Mouse (Mus musculus): ENCODE measurements around the gene Setd6. TPM values are rescaled to one million over a fixed set of nuclear protein-coding genes. Genes with fewer than 3 reads are reported as not detected.

Setd6 gene
- polyA plus RNA-seq, 1 experiment from 2014 or later: 26.3 TPM

DNA sequence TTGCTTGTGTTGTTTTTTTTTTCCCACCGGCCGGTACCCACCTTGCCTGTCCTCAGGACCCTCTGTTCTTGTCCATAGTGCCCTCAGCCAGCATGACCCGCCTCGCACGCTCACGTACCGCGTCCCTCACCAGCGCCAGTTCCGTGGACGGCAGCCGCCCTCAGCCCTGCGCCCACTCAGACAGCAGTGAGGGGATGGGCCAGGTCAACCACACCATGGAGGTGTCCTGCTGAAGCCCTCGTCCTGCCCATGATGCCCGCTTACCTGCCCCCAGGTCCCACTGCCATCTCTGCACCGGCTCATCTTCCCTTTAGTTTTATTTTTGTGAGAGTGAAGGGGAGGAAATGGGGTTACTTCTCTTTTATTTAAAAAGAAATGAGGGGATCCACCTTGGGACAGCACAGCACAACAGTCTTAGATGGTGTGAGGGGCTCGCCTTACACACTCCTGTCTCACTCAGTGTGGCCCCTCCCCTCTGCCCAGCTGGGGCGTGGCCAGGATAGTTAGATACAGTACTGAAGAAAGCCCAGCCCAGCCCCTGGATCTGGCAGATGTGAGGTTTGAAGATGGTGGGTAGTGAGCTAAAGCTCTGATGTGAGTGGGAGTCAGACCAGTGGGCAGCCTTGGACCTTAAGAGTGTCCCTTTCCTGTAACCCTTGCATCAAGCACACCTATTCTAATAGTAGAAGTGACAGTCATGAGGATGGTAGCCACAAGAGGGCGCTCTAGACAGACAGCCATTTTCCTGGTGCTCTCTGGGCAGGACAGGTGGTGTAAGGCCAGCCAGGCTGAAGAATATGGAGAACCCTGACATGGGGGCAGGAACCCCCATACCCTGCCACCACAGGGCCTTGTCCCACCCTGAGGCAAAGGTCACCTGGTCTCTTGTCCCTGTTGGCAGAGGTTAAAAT is 2.3 kb upstream of the Setd6 start:
- H3K4me1 ChIP-seq: peaks cover 16% of the 10 kb centered on the region
- 80% methylated on average over 19 of the region's 19 CpGs for WGBS
- no peak overlapping the region for H3K4me2 ChIP-seq (replicated peaks)
- H3K9ac ChIP-seq (replicated peaks): no peak overlapping the region
- no peaks in the 10 kb centered on the region for H3K27me3 ChIP-seq
- peak; percentile 17 for ATAC-seq (ENCODE audit: low FRiP score, low read depth)
- H3K4me3 ChIP-seq: no peak overlapping the region
- peaks cover 36% of the 10 kb centered on the region for H3K36me3 ChIP-seq
- H3K27ac ChIP-seq (replicated peaks): no peak overlapping the region
- H3K9me3 ChIP-seq: no peaks in the 10 kb centered on the region

DNA sequence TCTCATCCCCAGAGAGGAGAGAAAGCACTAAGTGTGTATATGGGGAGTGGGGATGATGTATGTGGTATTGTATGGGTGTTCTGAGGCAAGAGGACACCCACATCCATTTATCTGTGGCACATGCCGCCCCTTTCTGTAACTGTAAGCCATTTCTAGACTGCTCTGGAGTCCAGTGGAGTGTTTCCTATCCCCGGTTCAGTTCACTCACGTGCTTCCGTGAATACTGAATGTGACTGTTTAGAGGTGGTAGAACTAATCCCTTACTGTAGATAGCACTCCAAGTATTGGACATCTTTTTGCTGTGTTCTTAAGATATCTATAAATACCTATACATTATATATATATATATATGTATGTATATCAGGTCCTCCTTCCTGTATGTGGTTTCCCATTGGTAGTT is 1.3 kb upstream of the Setd6 start:
- Histone ChIP-seq H3K27me3 (no peaks in the 10 kb centered on the region), H3K9ac (replicated peaks) (no peak overlapping the region), H3K27ac (replicated peaks) (no peak overlapping the region), H3K9me3 (no peaks in the 10 kb centered on the region), H3K36me3 (peaks cover 40% of the 10 kb centered on the region), H3K4me1 (peaks cover 16% of the 10 kb centered on the region), H3K4me2 (replicated peaks) (no peak overlapping the region), H3K4me3 (no peak overlapping the region)
- 96% methylated on average over 4 of the region's 4 CpGs for WGBS
- no peak for ATAC-seq (ENCODE audit: low FRiP score, low read depth)

DNA sequence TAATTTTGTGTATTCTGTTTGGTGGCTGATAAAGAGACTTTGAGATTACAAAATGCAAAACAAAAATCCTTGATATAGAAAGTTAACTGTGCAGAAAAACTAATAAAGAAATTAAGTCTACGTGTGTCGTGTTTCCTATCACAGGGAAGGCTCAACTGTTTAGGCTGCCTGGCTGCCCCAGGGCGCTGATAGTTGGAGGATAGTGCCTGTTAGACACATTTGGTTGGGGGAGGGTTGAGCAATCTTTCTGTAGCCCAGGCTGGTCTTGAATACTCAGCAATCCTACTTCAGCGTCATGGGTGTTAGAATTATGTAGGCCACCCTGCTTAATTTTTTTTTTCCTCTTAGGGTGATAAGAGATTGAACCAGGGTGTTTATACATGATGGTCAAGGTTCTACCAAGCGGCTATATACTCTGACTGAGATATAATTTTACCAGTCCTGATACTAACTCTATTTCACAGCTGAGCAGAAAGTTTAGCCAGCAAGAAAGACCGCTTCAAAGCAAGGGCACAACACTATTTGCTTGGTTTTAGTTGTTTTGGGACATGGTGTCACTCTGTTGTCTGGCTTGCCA is 756 bp upstream of the Setd6 start:
- peak overlapping the region; percentile 90; the same call in 1 of the 2 replicates for H3K9ac ChIP-seq (replicated peaks)
- no peak overlapping the region; the same call in 1 of the 2 replicates for H3K27ac ChIP-seq (replicated peaks)
- H3K4me2 ChIP-seq (replicated peaks): peak overlapping the region; percentile 80
- ATAC-seq (ENCODE audit: low FRiP score, low read depth): no peak
- no peaks in the 10 kb centered on the region for H3K9me3 ChIP-seq
- peaks cover 44% of the 10 kb centered on the region for H3K36me3 ChIP-seq
- 88% methylated on average over 6 of the region's 6 CpGs for WGBS
- H3K4me3 ChIP-seq: peak overlapping the region; percentile 92
- no peaks in the 10 kb centered on the region for H3K27me3 ChIP-seq
- peaks cover 16% of the 10 kb centered on the region for H3K4me1 ChIP-seq

DNA sequence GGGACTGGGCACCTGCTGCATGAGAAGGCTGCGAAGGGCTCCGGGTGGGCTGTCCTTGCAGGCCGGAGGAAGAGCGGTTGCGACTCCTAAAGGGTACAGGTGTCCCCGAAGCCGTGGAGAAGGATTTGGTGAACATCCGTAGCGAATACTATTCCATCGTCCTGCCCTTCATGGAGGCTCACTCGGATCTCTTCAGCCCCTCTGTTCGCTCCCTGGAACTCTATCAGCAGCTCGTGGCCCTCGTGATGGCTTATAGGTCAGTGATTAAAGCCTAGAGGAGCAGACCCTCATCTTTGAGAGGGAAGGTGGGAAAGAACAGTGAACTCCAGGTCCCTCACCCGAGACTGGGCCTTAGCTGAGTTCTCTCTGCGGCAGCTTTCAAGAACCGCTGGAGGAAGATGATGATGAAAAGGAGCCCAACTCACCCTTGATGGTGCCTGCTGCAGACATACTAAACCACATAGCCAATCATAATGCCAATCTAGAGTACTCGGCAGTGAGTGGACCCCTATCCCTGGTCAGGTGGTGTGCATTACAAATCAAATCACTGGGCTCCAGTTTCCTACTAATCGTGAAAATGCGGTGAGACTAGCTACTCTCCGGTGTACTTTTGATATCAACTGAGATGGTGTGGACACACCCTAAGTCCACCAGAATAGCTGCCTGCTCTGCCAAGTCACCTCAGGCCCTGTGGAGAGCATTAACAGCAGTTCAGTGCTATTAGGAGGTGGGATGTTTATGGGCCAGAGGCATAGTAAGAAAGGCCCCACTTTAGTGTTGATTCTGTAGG is 1.1 kb downstream of the Setd6 start:
- H3K9me3 ChIP-seq: no peaks in the 10 kb centered on the region
- H3K4me1 ChIP-seq: peaks cover 16% of the 10 kb centered on the region
- no peak for ATAC-seq (ENCODE audit: low FRiP score, low read depth)
- H3K9ac ChIP-seq (replicated peaks): peak overlapping the region; percentile 90
- H3K27me3 ChIP-seq: no peaks in the 10 kb centered on the region
- H3K4me3 ChIP-seq: peak overlapping the region; percentile 92
- H3K27ac ChIP-seq (replicated peaks): peak overlapping the region; percentile 70; the same call in 1 of the 2 replicates
- 18% methylated on average over 21 of the region's 21 CpGs for WGBS
- peak overlapping the region; percentile 80 for H3K4me2 ChIP-seq (replicated peaks)
- H3K36me3 ChIP-seq: peaks cover 41% of the 10 kb centered on the region

DNA sequence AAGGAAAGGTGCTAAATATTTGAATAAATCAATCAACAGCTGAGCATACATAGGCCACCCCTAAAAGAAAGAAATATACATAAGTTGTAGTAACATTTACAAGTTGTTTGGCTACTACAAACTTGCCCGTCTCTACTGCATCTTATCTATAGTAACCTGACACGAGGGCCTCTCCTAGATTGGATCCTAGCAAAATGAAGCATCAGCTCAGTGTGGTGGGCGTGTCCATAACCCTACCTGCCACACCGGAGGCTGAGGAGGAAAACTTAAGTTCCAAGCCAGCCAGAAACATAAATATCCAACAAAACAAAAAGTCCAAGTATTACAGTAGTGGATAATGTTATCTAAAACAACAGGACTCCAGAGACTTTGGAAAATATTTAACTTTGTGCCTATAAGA is 11.9 kb downstream of the Setd6 start:
- no peak overlapping the region for H3K4me3 ChIP-seq
- H3K27ac ChIP-seq (replicated peaks): no peak overlapping the region
- no peaks in the 10 kb centered on the region for H3K27me3 ChIP-seq
- no peaks in the 10 kb centered on the region for H3K9me3 ChIP-seq
- 88% methylated on average over 4 of the region's 4 CpGs for WGBS
- ATAC-seq (ENCODE audit: low FRiP score, low read depth): no peak
- no peak overlapping the region for H3K9ac ChIP-seq (replicated peaks)
- no peaks in the 10 kb centered on the region for H3K4me1 ChIP-seq
- H3K4me2 ChIP-seq (replicated peaks): no peak overlapping the region
- peaks cover 90% of the 10 kb centered on the region for H3K36me3 ChIP-seq

DNA sequence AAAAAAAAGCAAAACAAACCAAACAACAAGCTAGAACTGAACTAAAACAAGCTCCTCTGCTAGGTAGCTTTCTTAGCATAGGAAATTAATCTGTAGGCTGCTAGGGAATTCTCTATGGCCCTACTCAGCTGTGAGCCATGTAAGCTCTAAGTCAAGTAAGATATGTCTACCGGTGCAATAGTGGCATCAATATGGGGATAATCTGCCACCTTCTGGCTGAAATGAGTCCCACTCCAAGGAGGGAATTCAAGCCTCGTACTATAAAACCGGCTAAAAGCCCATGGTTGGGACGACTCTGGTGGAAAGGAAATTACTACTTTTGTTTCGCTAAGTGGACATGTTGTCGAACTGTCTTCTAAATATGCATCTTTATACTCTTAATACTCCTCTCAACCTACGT is 22.9 kb downstream of the Setd6 start:
- Histone ChIP-seq H3K4me2 (replicated peaks) (no peak overlapping the region), H3K9me3 (no peaks in the 10 kb centered on the region), H3K4me3 (no peak overlapping the region), H3K36me3 (peaks cover 86% of the 10 kb centered on the region), H3K27me3 (no peaks in the 10 kb centered on the region), H3K4me1 (no peaks in the 10 kb centered on the region), H3K27ac (replicated peaks) (no peak overlapping the region), H3K9ac (replicated peaks) (no peak overlapping the region)
- no peak for ATAC-seq (ENCODE audit: low FRiP score, low read depth)
- WGBS: 86% methylated on average over 7 of the region's 7 CpGs

DNA sequence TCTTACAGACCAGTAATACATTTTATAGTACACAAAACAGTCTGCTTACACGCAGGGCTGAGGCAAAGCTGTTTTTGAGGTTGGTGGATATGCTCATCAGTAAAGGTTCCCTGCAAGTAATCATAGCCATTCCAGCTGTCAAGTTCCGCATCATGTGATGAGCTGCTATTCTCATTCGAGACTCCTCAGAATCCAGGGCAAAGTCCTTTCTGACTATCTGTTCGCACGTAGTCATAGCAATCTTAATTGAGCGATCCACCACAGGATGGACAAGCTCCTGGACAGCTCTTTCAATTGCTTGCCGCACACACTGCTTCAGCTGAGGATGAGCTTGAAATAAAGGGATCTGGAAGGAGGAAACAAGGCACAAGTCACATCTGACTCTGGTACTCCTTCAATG is 26.1 kb downstream of the Setd6 start:
- no peak for ATAC-seq (ENCODE audit: low FRiP score, low read depth)
- Histone ChIP-seq H3K4me3 (no peak overlapping the region), H3K9ac (replicated peaks) (no peak overlapping the region), H3K27ac (replicated peaks) (no peak overlapping the region), H3K4me2 (replicated peaks) (no peak overlapping the region), H3K27me3 (no peaks in the 10 kb centered on the region), H3K36me3 (peaks cover 95% of the 10 kb centered on the region), H3K9me3 (no peaks in the 10 kb centered on the region), H3K4me1 (no peaks in the 10 kb centered on the region)
- 94% methylated on average over 7 of the region's 7 CpGs for WGBS

DNA sequence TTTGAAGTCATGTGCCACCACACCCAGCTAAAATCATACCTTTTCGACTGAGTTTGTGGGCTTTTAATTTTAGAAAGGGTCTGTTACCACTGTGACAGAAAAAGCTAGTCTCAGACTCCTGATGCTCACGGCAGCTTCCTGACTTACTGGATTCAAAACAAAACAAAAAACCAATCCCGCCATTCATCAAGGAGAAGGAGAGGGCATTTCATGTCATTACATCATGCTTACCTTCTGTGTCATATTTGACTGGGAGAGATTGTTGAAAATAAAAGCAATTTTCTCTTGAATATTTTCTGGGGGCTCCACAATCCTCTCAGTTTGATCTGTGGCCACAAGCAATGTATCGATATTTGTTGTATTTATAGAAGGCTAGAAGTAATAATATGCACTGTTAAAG is 32.3 kb downstream of the Setd6 start:
- WGBS: 97% methylated on average over 4 of the region's 4 CpGs

DNA sequence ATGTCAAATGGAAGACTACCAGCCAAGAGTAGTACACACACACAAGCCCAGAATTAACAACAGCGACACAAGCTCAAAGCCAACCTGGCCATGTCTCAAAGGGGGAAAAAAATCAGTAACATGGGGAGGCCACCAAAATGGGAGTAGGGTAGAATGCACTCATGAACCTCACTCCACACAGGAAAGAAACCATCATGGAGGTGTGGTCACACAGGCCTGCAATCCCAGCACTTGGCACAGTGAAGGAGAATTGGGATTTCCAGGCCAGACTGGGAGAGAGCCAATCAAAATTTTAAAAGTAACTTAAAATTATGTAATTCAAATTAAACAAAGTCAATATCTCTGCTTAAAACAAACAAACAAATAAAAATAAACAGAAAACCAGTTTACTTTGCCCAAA is 36.2 kb downstream of the Setd6 start:
- Histone ChIP-seq H3K9ac (replicated peaks) (no peak overlapping the region), H3K27ac (replicated peaks) (no peak overlapping the region), H3K4me1 (no peaks in the 10 kb centered on the region), H3K27me3 (no peaks in the 10 kb centered on the region), H3K4me3 (no peak overlapping the region), H3K4me2 (replicated peaks) (no peak overlapping the region), H3K9me3 (no peaks in the 10 kb centered on the region), H3K36me3 (peaks cover 89% of the 10 kb centered on the region)
- 91% methylated on average over 1 of the region's 1 CpGs for WGBS
- ATAC-seq (ENCODE audit: low FRiP score, low read depth): no peak

More for the DNA sequence above, 32.3 kb downstream of the Setd6 start:
- ATAC-seq (ENCODE audit: low FRiP score, low read depth): no peak
- Histone ChIP-seq H3K9ac (replicated peaks) (no peak overlapping the region), H3K27ac (replicated peaks) (no peak overlapping the region), H3K4me3 (no peak overlapping the region), H3K36me3 (peaks cover 94% of the 10 kb centered on the region), H3K4me2 (replicated peaks) (no peak overlapping the region), H3K27me3 (no peaks in the 10 kb centered on the region), H3K4me1 (no peaks in the 10 kb centered on the region), H3K9me3 (no peaks in the 10 kb centered on the region)

DNA sequence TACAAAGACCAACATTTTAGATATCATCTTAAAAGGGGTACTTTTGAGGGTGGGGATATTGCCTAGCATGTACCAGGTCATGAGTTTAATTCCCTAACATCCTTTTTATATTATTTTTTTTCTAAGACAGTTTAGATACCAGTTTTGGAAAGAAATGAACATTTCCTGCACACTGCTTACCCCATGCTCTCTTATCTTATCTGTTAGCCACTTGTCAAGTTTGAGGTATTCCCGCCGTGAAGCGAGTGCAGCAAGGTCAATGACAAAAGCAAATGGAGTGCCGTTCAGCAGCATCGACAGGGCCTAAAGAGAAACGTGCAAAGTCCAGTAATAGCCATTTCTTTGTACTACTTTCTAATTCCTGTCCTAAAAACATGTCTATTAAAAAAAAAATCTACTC is 44.6 kb downstream of the Setd6 start:
- 97% methylated on average over 6 of the region's 6 CpGs for WGBS
- no peak overlapping the region for H3K4me3 ChIP-seq
- no peaks in the 10 kb centered on the region for H3K27me3 ChIP-seq
- H3K9me3 ChIP-seq: no peaks in the 10 kb centered on the region
- H3K4me1 ChIP-seq: no peaks in the 10 kb centered on the region
- no peak overlapping the region for H3K4me2 ChIP-seq (replicated peaks)
- H3K9ac ChIP-seq (replicated peaks): no peak overlapping the region
- ATAC-seq (ENCODE audit: low FRiP score, low read depth): no peak
- H3K36me3 ChIP-seq: peaks cover 79% of the 10 kb centered on the region
- no peak overlapping the region for H3K27ac ChIP-seq (replicated peaks)

DNA sequence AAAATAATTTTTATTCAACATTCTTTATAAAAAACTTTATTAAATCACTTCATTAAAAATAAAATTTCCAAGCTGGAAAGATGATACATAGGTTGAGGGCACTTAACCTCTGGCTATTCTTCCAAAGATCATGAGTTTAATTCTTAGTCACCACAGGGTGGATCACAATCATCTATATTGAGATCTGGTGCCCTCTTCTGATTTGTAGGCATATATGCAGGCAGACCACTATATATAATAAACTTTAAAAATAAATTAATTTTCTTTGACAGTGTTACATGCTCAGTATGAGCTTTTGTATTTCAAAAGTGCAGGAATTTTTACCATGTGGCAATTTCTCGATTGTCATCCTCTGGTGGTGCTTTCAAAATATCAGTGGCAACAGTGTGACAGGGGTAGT is 48.5 kb downstream of the Setd6 start:
- H3K4me1 ChIP-seq: no peaks in the 10 kb centered on the region
- no peak overlapping the region for H3K9ac ChIP-seq (replicated peaks)
- peaks cover 82% of the 10 kb centered on the region for H3K36me3 ChIP-seq
- no peak for ATAC-seq (ENCODE audit: low FRiP score, low read depth)
- no peaks in the 10 kb centered on the region for H3K9me3 ChIP-seq
- H3K27ac ChIP-seq (replicated peaks): no peak overlapping the region
- no peak overlapping the region for H3K4me2 ChIP-seq (replicated peaks)
- no peak overlapping the region for H3K4me3 ChIP-seq
- 95% methylated on average over 1 of the region's 1 CpGs for WGBS
- no peaks in the 10 kb centered on the region for H3K27me3 ChIP-seq
